Mouse (Mus musculus) myocyte (in vitro differentiated cells): ENCODE measurements around the gene Helz. TPM values are rescaled to one million over a fixed set of nuclear protein-coding genes. Genes with fewer than 3 reads are reported as not detected.
"Not testable (repeated sequence)": the region's sequence is repeated elsewhere in the genome, so short reads cannot be mapped to it uniquely, and the experiment has no call there.

ENCODE experiments used
- H3K27me3 ChIP-seq: one replicate; pipeline ENCODE4 v1.6.1; 2011; ENCODE audit not compliant: control insufficient read depth, insufficient read depth, insufficient read length
- H3K36me3 ChIP-seq: one replicate; pipeline ENCODE4 v1.6.1; 2011; ENCODE audit not compliant: control insufficient read depth, insufficient read depth
- H3K4me2 ChIP-seq: one replicate; pipeline ENCODE4 v1.6.1; 2011; ENCODE audit warnings: low read depth, control low read depth
- H3K4me3 ChIP-seq: one replicate; pipeline ENCODE4 v1.5.1; 2011; ENCODE audit warnings: mild to moderate bottlenecking, control low read depth, moderate library complexity
- H3K79me2 ChIP-seq: one replicate; pipeline ENCODE4 v1.6.1; 2011; ENCODE audit not compliant: control insufficient read depth, insufficient read depth
- H3ac ChIP-seq: one replicate; pipeline ENCODE4 v1.6.1; 2011; ENCODE audit not compliant: control insufficient read depth, insufficient read length
- CEBPB ChIP-seq: IDR thresholded peaks from 2 replicates; pipeline ENCODE4 v1.6.1; 2011; ENCODE audit warnings: mild to moderate bottlenecking, moderate library complexity; ENCODE audit not compliant: poor library complexity, insufficient read depth, severe bottlenecking
- E2F4 ChIP-seq: IDR thresholded peaks from one replicate; pipeline ENCODE4 v1.6.1; 2011; ENCODE audit warnings: mild to moderate bottlenecking, control low read depth, moderate library complexity; ENCODE audit not compliant: insufficient read depth
- MAX ChIP-seq: IDR thresholded peaks from one replicate; pipeline ENCODE4 v1.6.1; 2011; ENCODE audit warnings: low read depth, mild to moderate bottlenecking, control low read depth
- MYOD1 ChIP-seq, 3 experiments: IDR thresholded peaks; one replicate each; pipeline ENCODE4 v1.6.1; 2011; ENCODE audit warnings: control low read depth in 2 of 3, low read depth in 2 of 3, mild to moderate bottlenecking in 2 of 3, moderate library complexity in 1 of 3; ENCODE audit not compliant: insufficient read length in 2 of 3, control insufficient read depth in 1 of 3
- MYOG ChIP-seq, 3 experiments: IDR thresholded peaks; one replicate each; pipeline ENCODE4 v1.6.1; 2011; ENCODE audit warnings: control low read depth in 2 of 3, low read depth in 2 of 3, mild to moderate bottlenecking in 2 of 3; ENCODE audit not compliant: insufficient read length in 2 of 3, control insufficient read depth in 1 of 3, insufficient read depth in 1 of 3
- POLR2A ChIP-seq: IDR thresholded peaks from one replicate; pipeline ENCODE4 v1.6.1; 2011; ENCODE audit warnings: low read depth, mild to moderate bottlenecking, control low read depth, moderate library complexity; ENCODE audit not compliant: insufficient read length
- POLR2AphosphoS2 ChIP-seq: IDR thresholded peaks from one replicate; pipeline ENCODE4 v1.6.1; 2011; ENCODE audit warnings: low read depth, control low read depth; ENCODE audit not compliant: insufficient read length
- REST ChIP-seq: IDR thresholded peaks from one replicate; pipeline ENCODE4 v1.6.1; 2011; ENCODE audit warnings: mild to moderate bottlenecking, control low read depth, moderate library complexity; ENCODE audit not compliant: insufficient read depth, insufficient read length
- SRF ChIP-seq: IDR thresholded peaks from one replicate; pipeline ENCODE4 v1.6.1; 2011; ENCODE audit warnings: low read depth; ENCODE audit not compliant: control insufficient read depth, insufficient read length
- TCF3 ChIP-seq: IDR thresholded peaks from one replicate; pipeline ENCODE4 v1.6.1; 2011; ENCODE audit warnings: low read depth, control low read depth; ENCODE audit not compliant: insufficient read length
- USF1 ChIP-seq: IDR thresholded peaks from one replicate; pipeline ENCODE4 v1.6.1; 2011; ENCODE audit warnings: low read depth, mild to moderate bottlenecking, control low read depth, moderate library complexity
- polyA plus RNA-seq: library from polyadenylated mRNA; unstranded; fragments of >200 nt; fragmentation: generic; extraction: Trizol; gene quantifications from one replicate; pipeline ENCODE4 v1.2.1, GENCODE M21; 2012; ENCODE audit warnings: missing spikeins

Helz gene
- polyA plus RNA-seq, 1 experiment, result 5.8 TPM

DNA sequence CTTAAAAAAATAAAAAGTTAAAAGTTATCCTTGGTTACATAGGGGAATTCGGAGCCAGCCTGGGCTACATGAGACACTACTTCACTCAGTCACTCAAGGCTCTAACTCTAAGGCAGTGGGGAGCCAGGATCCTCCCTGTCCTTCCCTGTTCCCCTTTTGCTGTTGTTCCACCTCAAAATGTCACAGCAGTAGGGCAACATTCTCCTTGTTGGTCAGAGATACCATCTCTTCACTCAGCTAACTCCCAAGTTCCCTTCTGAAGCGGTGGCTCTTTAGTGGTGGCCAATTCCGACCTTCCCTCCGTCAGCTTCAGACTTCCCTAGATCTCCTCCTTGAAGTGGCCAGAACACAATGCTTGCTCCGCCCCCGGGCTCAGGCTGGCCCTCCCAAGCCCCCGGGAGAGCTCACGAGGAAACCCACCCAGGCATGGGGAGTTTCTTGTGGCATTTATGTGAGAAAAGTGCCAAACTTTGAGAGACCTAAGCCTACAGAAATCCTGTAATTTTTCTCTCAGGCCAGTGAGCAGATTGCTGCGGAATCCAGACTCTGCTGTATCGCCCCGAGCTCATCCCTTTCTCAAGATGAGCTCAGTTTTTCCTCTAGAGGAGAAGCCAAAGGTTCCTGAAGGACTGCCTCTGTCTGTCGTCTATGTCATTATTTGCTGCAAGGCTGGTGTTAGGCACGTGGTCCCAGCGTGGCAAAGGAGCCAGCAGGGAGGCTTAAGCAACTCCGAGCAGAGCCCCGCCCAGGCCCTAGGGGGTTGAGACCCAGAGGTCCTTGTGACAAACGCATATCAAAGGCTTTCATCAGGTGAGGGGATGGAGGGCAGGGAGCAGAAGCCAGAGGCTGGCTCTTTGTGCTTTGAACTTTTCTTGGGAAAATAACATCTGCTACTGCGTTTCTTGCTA is 37.1 kb upstream of the Helz start:
- Histone ChIP-seq H3K4me2 (peak overlapping the region; percentile 46), H3ac (no peak overlapping the region), H3K27me3 (no peaks in the 10 kb centered on the region), H3K4me3 (no peak overlapping the region), H3K36me3 (no peaks in the 10 kb centered on the region), H3K79me2 (no peaks in the 10 kb centered on the region)
- TF ChIP-seq POLR2A, result no peak
- no peak for TF ChIP-seq MYOD1 (IDR thresholded peaks at IDR 0.05; ENCODE audit: control insufficient read depth in 1 of 3, insufficient read length in 2 of 3, low read depth in 2 of 3)
- no peak for TF ChIP-seq CEBPB
- TF ChIP-seq MAX, result no peak
- TF ChIP-seq USF1, result no peak
- no peak for TF ChIP-seq MYOG (IDR thresholded peaks at IDR 0.05; ENCODE audit: control insufficient read depth in 1 of 3, insufficient read depth in 1 of 3, insufficient read length in 2 of 3, low read depth in 2 of 3)
- no peak for TF ChIP-seq SRF
- no peak for TF ChIP-seq TCF3

DNA sequence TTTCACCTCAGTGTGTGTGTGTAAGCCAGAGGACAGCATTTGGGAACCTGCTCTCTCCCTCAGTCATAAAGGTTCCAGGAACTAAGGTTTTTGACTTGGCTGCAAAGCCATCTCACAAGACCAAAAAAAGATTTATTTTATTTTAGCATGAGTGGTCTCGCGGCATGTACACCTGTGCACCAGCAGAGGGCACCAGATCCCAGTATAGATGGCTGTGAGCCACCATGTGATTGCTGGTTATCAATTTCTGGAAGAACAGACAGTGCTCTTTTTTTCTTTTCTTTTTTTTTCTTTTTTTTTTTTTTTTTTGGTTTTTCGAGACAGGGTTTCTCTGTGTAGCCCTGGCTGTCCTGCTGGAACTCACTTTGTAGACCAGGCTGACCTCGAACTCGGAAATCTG is 35.8 kb upstream of the Helz start:
- H3K4me3 ChIP-seq, H3K36me3 ChIP-seq, H3K79me2 ChIP-seq, H3K4me2 ChIP-seq, H3ac ChIP-seq, H3K27me3 ChIP-seq: not testable (repeated sequence)
- TF ChIP-seq USF1, result peak; percentile 46

DNA sequence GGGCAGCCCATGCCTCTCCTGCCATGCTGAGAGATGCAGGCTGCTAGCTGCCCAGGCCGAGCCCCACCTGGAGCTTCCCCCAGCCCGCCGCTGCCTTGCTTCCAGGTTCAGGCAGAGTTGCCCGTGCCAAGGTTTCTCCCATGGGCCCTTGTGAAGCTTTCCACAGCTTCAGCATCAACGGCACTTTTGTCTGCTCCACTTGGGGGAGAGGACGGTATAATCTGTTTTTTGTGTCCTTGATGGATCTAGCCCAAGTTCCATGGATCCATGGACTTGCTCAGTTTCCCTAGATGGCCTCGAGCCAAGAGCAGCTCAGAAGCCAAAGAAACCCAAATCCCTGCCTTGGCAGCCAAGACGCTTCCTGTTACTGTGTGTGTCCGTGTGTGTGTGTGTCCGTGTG is 34.7 kb upstream of the Helz start:
- TF ChIP-seq USF1, result no peak
- TF ChIP-seq MYOD1 (IDR thresholded peaks at IDR 0.05; ENCODE audit: control insufficient read depth in 1 of 3, insufficient read length in 2 of 3, low read depth in 2 of 3), result no peak
- no peak for TF ChIP-seq E2F4
- TF ChIP-seq POLR2AphosphoS2, result no peak
- no peak for TF ChIP-seq CEBPB
- TF ChIP-seq POLR2A, result no peak
- no peak for TF ChIP-seq REST
- no peak for TF ChIP-seq SRF
- TF ChIP-seq MAX, result no peak
- TF ChIP-seq MYOG (IDR thresholded peaks at IDR 0.05; ENCODE audit: control insufficient read depth in 1 of 3, insufficient read depth in 1 of 3, insufficient read length in 2 of 3, low read depth in 2 of 3), result no peak
- no peak for TF ChIP-seq TCF3
- no peaks in the 10 kb centered on the region for H3K27me3 ChIP-seq
- no peak overlapping the region for H3K4me2 ChIP-seq
- H3ac ChIP-seq, result no peak overlapping the region
- H3K79me2 ChIP-seq, result no peaks in the 10 kb centered on the region
- no peak overlapping the region for H3K4me3 ChIP-seq
- no peaks in the 10 kb centered on the region for H3K36me3 ChIP-seq

DNA sequence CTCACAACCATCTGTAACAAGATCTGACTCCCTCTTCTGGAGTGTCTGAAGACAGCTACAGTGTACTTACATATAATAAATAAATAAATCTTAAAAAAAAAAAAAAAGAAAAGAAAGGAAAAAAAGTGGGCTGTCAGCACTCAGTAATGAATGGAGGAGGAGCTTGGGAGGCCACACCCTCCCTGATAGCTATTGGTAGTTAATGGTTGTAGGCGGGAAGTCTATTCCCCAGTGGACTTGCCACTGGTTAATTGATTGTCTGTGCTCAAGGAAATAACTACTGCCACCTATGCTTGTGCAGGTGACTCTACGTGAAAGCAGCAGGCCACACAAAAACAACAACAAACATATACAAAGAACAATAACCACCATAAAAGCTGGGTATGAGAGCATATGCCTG is 31.3 kb upstream of the Helz start:
- Histone ChIP-seq H3K36me3 (no peaks in the 10 kb centered on the region), H3ac (no peak overlapping the region), H3K27me3 (no peaks in the 10 kb centered on the region), H3K4me3 (no peak overlapping the region), H3K4me2 (no peak overlapping the region), H3K79me2 (no peaks in the 10 kb centered on the region)
- TF ChIP-seq TCF3, result no peak
- TF ChIP-seq REST, result no peak
- no peak for TF ChIP-seq E2F4
- no peak for TF ChIP-seq SRF
- TF ChIP-seq MYOD1 (IDR thresholded peaks at IDR 0.05; ENCODE audit: control insufficient read depth in 1 of 3, insufficient read length in 2 of 3, low read depth in 2 of 3), result no peak
- TF ChIP-seq USF1, result no peak

DNA sequence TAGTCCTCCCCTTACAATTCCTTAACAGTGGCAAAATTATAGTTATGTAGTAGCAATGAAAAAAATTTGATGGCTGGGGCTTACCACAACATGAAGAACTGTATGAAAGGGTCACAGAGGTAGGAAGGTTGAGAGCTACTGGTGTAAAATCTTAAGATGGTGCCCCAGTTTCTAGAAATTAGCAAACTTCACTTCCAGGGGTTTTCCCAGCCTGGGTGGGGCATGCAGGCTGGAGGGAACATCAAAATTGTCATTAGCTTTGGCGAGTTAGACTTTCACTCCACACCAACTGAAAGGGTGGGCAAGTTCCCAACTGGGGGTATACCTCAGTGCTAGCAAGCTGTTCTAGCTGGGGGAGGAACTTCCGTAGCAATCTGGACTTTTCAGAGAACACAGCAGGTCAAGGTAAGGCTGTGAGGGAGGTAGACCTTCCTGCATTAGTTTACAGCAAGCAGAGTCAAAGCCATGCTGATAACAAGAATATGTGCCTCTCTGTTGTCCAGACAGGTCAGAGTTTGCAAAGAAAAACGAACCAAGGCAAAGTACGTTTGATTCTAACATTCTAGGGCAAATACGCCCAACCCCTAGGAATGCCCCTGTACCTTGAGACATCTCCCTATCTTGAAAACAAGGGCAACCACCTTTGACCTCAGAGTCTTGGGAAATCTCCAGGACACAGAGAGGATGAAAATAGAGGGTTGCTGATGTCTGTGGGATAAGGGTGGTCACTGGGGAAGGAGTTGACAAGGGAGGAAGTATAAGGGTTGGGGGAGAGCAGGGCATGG is 28.9 kb upstream of the Helz start:
- H3K4me3 ChIP-seq, result no peak overlapping the region
- H3K27me3 ChIP-seq, result no peaks in the 10 kb centered on the region
- no peaks in the 10 kb centered on the region for H3K79me2 ChIP-seq
- H3K4me2 ChIP-seq, result no peak overlapping the region
- TF ChIP-seq E2F4 (no peak), POLR2A (no peak), SRF (no peak)
- no peaks in the 10 kb centered on the region for H3K36me3 ChIP-seq
- H3ac ChIP-seq, result no peak overlapping the region
